Mouse (Mus musculus) bone marrow, adult 2 months (tissue): ENCODE results near the gene Rnase4.

Source experiments
- CTCF ChIP-seq: fragments of 200-500 bp; IDR thresholded peaks from 2 replicates; pipeline ENCODE4 v1.5.1; 2011; ENCODE audit warnings: low read length, control low read depth; ENCODE audit not compliant: control insufficient read depth, insufficient read depth
- POLR2A ChIP-seq: fragments of 200-500 bp; IDR thresholded peaks from 2 replicates; pipeline ENCODE4 v1.6.1; 2011; ENCODE audit warnings: low read depth, mild to moderate bottlenecking, control low read depth, low read length, borderline replicate concordance; ENCODE audit not compliant: control insufficient read depth

GRCm38 (mm10) chr14:51041769-51042168 lies 49.1 kb upstream of the Rnase4 start, which contains the start of gene Rnase9:
- TF ChIP-seq CTCF: no peak
- no peak for TF ChIP-seq POLR2A
